Mouse (Mus musculus): ENCODE results near the gene Slc35c2. TPM values are rescaled to one million over a fixed set of nuclear protein-coding genes. Genes with fewer than 3 reads are reported as not detected.

The Slc35c2 gene
- total RNA-seq, 1 experiment: 36.4 TPM

DNA sequence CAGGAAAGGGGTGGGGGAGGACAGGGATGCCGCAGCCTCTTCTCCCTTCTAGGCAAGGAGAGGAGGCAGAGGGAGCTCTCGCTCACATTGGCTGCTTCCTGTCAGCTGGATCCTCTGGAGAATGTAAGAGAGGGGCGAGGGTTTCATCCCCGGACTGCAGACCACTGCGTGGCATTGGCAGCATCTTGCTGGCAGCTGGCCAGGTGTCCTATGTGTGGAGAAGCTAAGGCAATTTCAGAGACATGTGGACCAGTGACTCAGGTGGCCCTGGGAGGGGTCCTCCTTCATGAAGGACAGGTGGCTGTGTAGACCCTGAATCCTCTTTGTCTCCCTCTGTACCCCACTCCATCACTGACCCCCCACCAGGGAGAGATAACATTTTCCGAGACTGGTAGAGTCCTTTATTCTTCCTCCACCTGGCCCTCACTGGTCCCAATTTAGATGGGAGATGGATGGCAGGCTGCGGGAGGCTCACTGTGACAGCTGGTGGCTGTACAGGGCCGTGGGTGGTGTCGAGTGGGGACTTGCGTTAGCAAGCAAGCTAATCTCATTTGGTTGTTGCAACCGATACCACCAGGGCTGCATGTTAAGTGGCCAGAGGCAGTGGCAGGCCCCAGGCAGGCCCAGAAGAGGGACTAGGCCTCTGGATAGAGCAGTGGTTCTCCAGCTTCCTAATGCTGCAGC, 30.4 kb downstream of the Slc35c2 start:
- H3K4me3 ChIP-seq (ENCODE audit: insufficient read depth in 1 of 2, low read depth in 1 of 2, low read length in 2 of 2, poor library complexity in 1 of 2, severe bottlenecking in 1 of 2): no peak overlapping the region
- H3K9ac ChIP-seq (ENCODE audit: insufficient read depth, low read depth, low read length, poor library complexity, severe bottlenecking): no peak overlapping the region
- in situ Hi-C loops (cut with MboI; ENCODE audit: low sequenced_read_pairs in 2 of 2, unreplicated experiment in 2 of 2): no loop called here
- no peaks in the 10 kb centered on the region for H3K9me3 ChIP-seq (ENCODE audit: control insufficient read depth, insufficient read depth, low read depth, low read length)
- no peak for DNase-seq (ENCODE audit: low read depth, low spot score)
- TF ChIP-seq HCFC1 (IDR thresholded peaks at IDR 0.05; ENCODE audit: borderline replicate concordance, insufficient read depth, low read length): no peak
- TF ChIP-seq ZNF384 (IDR thresholded peaks at IDR 0.05; ENCODE audit: low read depth, low read length): no peak
- TF ChIP-seq CHD2 (IDR thresholded peaks at IDR 0.05; ENCODE audit: low read depth, low read length): no peak
- TF ChIP-seq ZC3H11A (IDR thresholded peaks at IDR 0.05; ENCODE audit: borderline replicate concordance, low read depth, low read length): no peak
- TF ChIP-seq MAFK (IDR thresholded peaks at IDR 0.05; ENCODE audit: insufficient read depth, low read depth, low read length): no peak
- peaks cover 2 to 10% of the 10 kb centered on the region in 2 experiments; a peak in 2 of 4 replicates for H3K4me1 ChIP-seq (ENCODE audit: control insufficient read depth in 2 of 2, insufficient read depth in 2 of 2, low read length in 2 of 2, poor library complexity in 1 of 2)
- no peaks in the 10 kb centered on the region for H3K36me3 ChIP-seq (ENCODE audit: control insufficient read depth, insufficient read depth, low read length, poor library complexity, severe bottlenecking)
- no peak overlapping the region for H3K27ac ChIP-seq (ENCODE audit: insufficient read depth, low read depth, low read length, poor library complexity, severe bottlenecking)

DNA sequence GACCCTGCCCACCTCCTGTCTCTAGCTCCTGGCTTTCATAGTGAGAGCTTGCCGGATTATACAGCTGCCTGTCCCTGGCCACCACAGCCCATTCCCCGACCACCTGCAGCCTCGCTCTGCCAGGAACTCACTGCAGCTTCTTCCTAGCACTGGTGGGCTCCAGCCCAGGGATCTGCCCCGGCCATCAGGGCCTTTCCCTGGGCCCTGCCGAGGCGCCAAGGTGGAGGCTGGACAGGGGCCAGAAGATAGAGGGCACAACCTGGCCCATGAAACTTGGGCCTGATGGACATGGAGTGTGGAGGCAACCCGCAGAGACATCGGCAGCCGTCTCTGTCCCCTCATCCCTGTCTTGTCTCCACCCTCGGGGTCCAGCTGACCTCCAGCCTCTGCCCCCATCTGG, 31.5 kb downstream of the Slc35c2 start:
- H3K4me1 ChIP-seq (ENCODE audit: control insufficient read depth in 2 of 2, insufficient read depth in 2 of 2, low read length in 2 of 2, poor library complexity in 1 of 2): peaks cover 2 to 10% of the 10 kb centered on the region in 2 experiments; a peak in 2 of 4 replicates
- H3K27ac ChIP-seq (ENCODE audit: insufficient read depth, low read depth, low read length, poor library complexity, severe bottlenecking): no peak overlapping the region
- no peak overlapping the region for H3K9ac ChIP-seq (ENCODE audit: insufficient read depth, low read depth, low read length, poor library complexity, severe bottlenecking)
- DNase-seq (ENCODE audit: low read depth, low spot score): no peak
- H3K4me3 ChIP-seq (ENCODE audit: insufficient read depth in 1 of 2, low read depth in 1 of 2, low read length in 2 of 2, poor library complexity in 1 of 2, severe bottlenecking in 1 of 2): no peak overlapping the region
- no peaks in the 10 kb centered on the region for H3K36me3 ChIP-seq (ENCODE audit: control insufficient read depth, insufficient read depth, low read length, poor library complexity, severe bottlenecking)
- no peaks in the 10 kb centered on the region for H3K9me3 ChIP-seq (ENCODE audit: control insufficient read depth, insufficient read depth, low read depth, low read length)
- TF ChIP-seq ZNF384 (IDR thresholded peaks at IDR 0.05; ENCODE audit: low read depth, low read length) (no peak), HCFC1 (IDR thresholded peaks at IDR 0.05; ENCODE audit: borderline replicate concordance, insufficient read depth, low read length) (no peak), MAFK (IDR thresholded peaks at IDR 0.05; ENCODE audit: insufficient read depth, low read depth, low read length) (no peak), CHD2 (IDR thresholded peaks at IDR 0.05; ENCODE audit: low read depth, low read length) (no peak), ZC3H11A (IDR thresholded peaks at IDR 0.05; ENCODE audit: borderline replicate concordance, low read depth, low read length) (no peak)
- in situ Hi-C loops (cut with MboI; ENCODE audit: low sequenced_read_pairs in 2 of 2, unreplicated experiment in 2 of 2): no loop called here

- no peak for TF ChIP-seq ZNF384 (IDR thresholded peaks at IDR 0.05; ENCODE audit: low read depth, low read length)
- no peak for TF ChIP-seq ZC3H11A (IDR thresholded peaks at IDR 0.05; ENCODE audit: borderline replicate concordance, low read depth, low read length)
- no peak for TF ChIP-seq HCFC1 (IDR thresholded peaks at IDR 0.05; ENCODE audit: borderline replicate concordance, insufficient read depth, low read length)
- no peak for TF ChIP-seq MAFK (IDR thresholded peaks at IDR 0.05; ENCODE audit: insufficient read depth, low read depth, low read length)
- TF ChIP-seq CHD2 (IDR thresholded peaks at IDR 0.05; ENCODE audit: low read depth, low read length): no peak
- H3K36me3 ChIP-seq (ENCODE audit: control insufficient read depth, insufficient read depth, low read length, poor library complexity, severe bottlenecking): no peaks in the 10 kb centered on the region
- H3K4me3 ChIP-seq (ENCODE audit: insufficient read depth in 1 of 2, low read depth in 1 of 2, low read length in 2 of 2, poor library complexity in 1 of 2, severe bottlenecking in 1 of 2): no peak overlapping the region
- in situ Hi-C loops (cut with MboI; ENCODE audit: low sequenced_read_pairs in 2 of 2, unreplicated experiment in 2 of 2): no loop called here
- DNase-seq (ENCODE audit: low read depth, low spot score): no peak
- no peak overlapping the region for H3K9ac ChIP-seq (ENCODE audit: insufficient read depth, low read depth, low read length, poor library complexity, severe bottlenecking)
- no peaks in the 10 kb centered on the region for H3K9me3 ChIP-seq (ENCODE audit: control insufficient read depth, insufficient read depth, low read depth, low read length)
- H3K27ac ChIP-seq (ENCODE audit: insufficient read depth, low read depth, low read length, poor library complexity, severe bottlenecking): no peak overlapping the region
- peaks cover 2 to 10% of the 10 kb centered on the region in 2 experiments; a peak in 2 of 4 replicates for H3K4me1 ChIP-seq (ENCODE audit: control insufficient read depth in 2 of 2, insufficient read depth in 2 of 2, low read length in 2 of 2, poor library complexity in 1 of 2)
These were observed 33.8 kb downstream of the Slc35c2 start for GRCm38 (mm10) chr2:165253867-165254266.

- no peak for DNase-seq (ENCODE audit: low read depth, low spot score)
- no peak overlapping the region for H3K4me3 ChIP-seq (ENCODE audit: insufficient read depth in 1 of 2, low read depth in 1 of 2, low read length in 2 of 2, poor library complexity in 1 of 2, severe bottlenecking in 1 of 2)
- H3K27ac ChIP-seq (ENCODE audit: insufficient read depth, low read depth, low read length, poor library complexity, severe bottlenecking): no peak overlapping the region
- H3K36me3 ChIP-seq (ENCODE audit: control insufficient read depth, insufficient read depth, low read length, poor library complexity, severe bottlenecking): no peaks in the 10 kb centered on the region
- H3K4me1 ChIP-seq (ENCODE audit: control insufficient read depth in 2 of 2, insufficient read depth in 2 of 2, low read length in 2 of 2, poor library complexity in 1 of 2): peaks cover 2 to 10% of the 10 kb centered on the region in 2 experiments; a peak in 2 of 4 replicates
- H3K9me3 ChIP-seq (ENCODE audit: control insufficient read depth, insufficient read depth, low read depth, low read length): no peaks in the 10 kb centered on the region
- in situ Hi-C loops (cut with MboI; ENCODE audit: low sequenced_read_pairs in 2 of 2, unreplicated experiment in 2 of 2): no loop called here
- no peak for TF ChIP-seq ZNF384 (IDR thresholded peaks at IDR 0.05; ENCODE audit: low read depth, low read length)
- TF ChIP-seq ZC3H11A (IDR thresholded peaks at IDR 0.05; ENCODE audit: borderline replicate concordance, low read depth, low read length): no peak
- H3K9ac ChIP-seq (ENCODE audit: insufficient read depth, low read depth, low read length, poor library complexity, severe bottlenecking): no peak overlapping the region
These were observed 34.4 kb downstream of the Slc35c2 start for GRCm38 (mm10) chr2:165253269-165253668.
